Mouse (Mus musculus) ES-Bruce4 (cell line): ENCODE measurements around the gene Ovol1. TPM values are rescaled to one million over a fixed set of nuclear protein-coding genes. Genes with fewer than 3 reads are reported as not detected.

Experiments
- H3K27ac ChIP-seq: 2 replicates; pipeline ENCODE4 v1.5.1; 2012; ENCODE audit warnings: low read length, inconsistent platforms; ENCODE audit not compliant: insufficient read depth
- H3K27me3 ChIP-seq: 2 replicates; pipeline ENCODE4 v1.6.1; 2012; ENCODE audit warnings: mild to moderate bottlenecking, low read length, inconsistent platforms; ENCODE audit not compliant: control insufficient read depth, poor library complexity, insufficient read depth, severe bottlenecking
- H3K36me3 ChIP-seq: 2 replicates; pipeline ENCODE4 v1.6.1; 2012; ENCODE audit warnings: inconsistent platforms, mild to moderate bottlenecking, low read length, moderate library complexity; ENCODE audit not compliant: control insufficient read depth, poor library complexity, insufficient read depth, severe bottlenecking
- H3K4me1 ChIP-seq: one replicate; pipeline ENCODE4 v1.8.1; 2011; ENCODE audit warnings: low read length; ENCODE audit not compliant: control insufficient read depth, insufficient read depth
- H3K4me3 ChIP-seq: 2 replicates; pipeline ENCODE4 v1.5.1; 2011; ENCODE audit warnings: low read depth, mild to moderate bottlenecking, low read length
- H3K9ac ChIP-seq: 2 replicates; pipeline ENCODE4 v1.6.1; 2012; ENCODE audit warnings: low read depth, mild to moderate bottlenecking, inconsistent platforms; ENCODE audit not compliant: poor library complexity, severe bottlenecking
- H3K9me3 ChIP-seq: replicated peaks from 2 replicates; pipeline ENCODE4 v1.6.1; 2012; ENCODE audit warnings: mild to moderate bottlenecking, low read length, inconsistent platforms; ENCODE audit not compliant: control insufficient read depth, poor library complexity, insufficient read depth, severe bottlenecking
- CTCF ChIP-seq: IDR thresholded peaks from one replicate; pipeline ENCODE4 v1.8.1; 2011; ENCODE audit warnings: low read depth, low read length
- EP300 ChIP-seq: IDR thresholded peaks from 2 replicates; pipeline ENCODE4 v1.6.1; 2011; ENCODE audit warnings: low read depth, low read length; ENCODE audit not compliant: insufficient read depth
- POLR2A ChIP-seq: IDR thresholded peaks from one replicate; pipeline ENCODE4 v1.8.1; 2011; ENCODE audit warnings: low read length; ENCODE audit not compliant: insufficient read depth
- polyA plus RNA-seq: library from polyadenylated mRNA; stranded (reverse); fragments of >200 nt; gene quantifications from 2 replicates; pipeline ENCODE4 v1.2.4, GENCODE M21; 2011; ENCODE audit warnings: low read depth; ENCODE audit not compliant: missing spikeins, insufficient read depth, insufficient read length

The Ovol1 gene
- polyA plus RNA-seq, 1 experiment: 0.46 TPM

- TF ChIP-seq POLR2A (no peak), CTCF (no peak), EP300 (no peak)
- H3K27me3 ChIP-seq: no peaks in the 10 kb centered on the region
- H3K9me3 ChIP-seq: no peaks in the 10 kb centered on the region
- H3K27ac ChIP-seq: no peak overlapping the region
- peaks cover 2% of the 10 kb centered on the region for H3K4me1 ChIP-seq
- no peaks in the 10 kb centered on the region for H3K36me3 ChIP-seq
- no peak overlapping the region for H3K9ac ChIP-seq
- H3K4me3 ChIP-seq: no peak overlapping the region
Measured at GRCm38 (mm10) chr19:5525204-5525603, 35.2 kb downstream of the Ovol1 start.

GRCm38 (mm10) chr19:5518721-5519120, 41.7 kb downstream of the Ovol1 start:
- no peaks in the 10 kb centered on the region for H3K36me3 ChIP-seq
- no peaks in the 10 kb centered on the region for H3K9me3 ChIP-seq
- no peak overlapping the region for H3K9ac ChIP-seq
- H3K27me3 ChIP-seq: no peaks in the 10 kb centered on the region
- no peak overlapping the region for H3K27ac ChIP-seq
- H3K4me1 ChIP-seq: no peaks in the 10 kb centered on the region
- TF ChIP-seq EP300 (no peak), CTCF (no peak)
- no peak overlapping the region for H3K4me3 ChIP-seq

- H3K4me1 ChIP-seq: no peaks in the 10 kb centered on the region
- TF ChIP-seq POLR2A: no peak
- no peak for TF ChIP-seq CTCF
- TF ChIP-seq EP300: no peak
- H3K27ac ChIP-seq: 0 out of 2 replicates have a peak overlapping the region, but pooled peaks have one; percentile 3
- no peaks in the 10 kb centered on the region for H3K36me3 ChIP-seq
- H3K9me3 ChIP-seq: no peaks in the 10 kb centered on the region
- H3K9ac ChIP-seq: no peak overlapping the region
- no peaks in the 10 kb centered on the region for H3K27me3 ChIP-seq
- H3K4me3 ChIP-seq: no peak overlapping the region
Measured at GRCm38 (mm10) chr19:5516906-5517505, 43.4 kb downstream of the Ovol1 start.

- Histone ChIP-seq H3K36me3 (no peaks in the 10 kb centered on the region), H3K4me3 (no peak overlapping the region), H3K4me1 (no peaks in the 10 kb centered on the region), H3K27ac (0 out of 2 replicates have a peak overlapping the region, but pooled peaks have one; percentile 3), H3K27me3 (no peaks in the 10 kb centered on the region), H3K9ac (no peak overlapping the region), H3K9me3 (no peaks in the 10 kb centered on the region)
- TF ChIP-seq CTCF: peak; percentile 40
- no peak for TF ChIP-seq EP300
- no peak for TF ChIP-seq POLR2A
Measured at GRCm38 (mm10) chr19:5515840-5516777, 44.3 kb downstream of the Ovol1 start.

GRCm38 (mm10) chr19:5513005-5513349, 47.5 kb downstream of the Ovol1 start:
- TF ChIP-seq EP300: no peak
- TF ChIP-seq POLR2A: no peak
- TF ChIP-seq CTCF: no peak
- Histone ChIP-seq H3K36me3 (no peaks in the 10 kb centered on the region), H3K4me1 (no peaks in the 10 kb centered on the region), H3K4me3 (no peak overlapping the region), H3K27me3 (no peaks in the 10 kb centered on the region), H3K27ac (no peak overlapping the region), H3K9ac (no peak overlapping the region), H3K9me3 (no peaks in the 10 kb centered on the region)
